Mouse (Mus musculus) lung, adult 2 months (tissue): ENCODE results near the gene Mgat1.

ENCODE experiments used
- CTCF ChIP-seq: fragments of 200-500 bp; IDR thresholded peaks from 2 replicates; pipeline ENCODE4 v1.5.1; 2011; ENCODE audit warnings: mild to moderate bottlenecking, low read length, control low read depth; ENCODE audit not compliant: insufficient read depth
- POLR2A ChIP-seq: fragments of 200-500 bp; IDR thresholded peaks from 2 replicates; pipeline ENCODE4 v1.6.1; 2011; ENCODE audit warnings: low read depth, mild to moderate bottlenecking, control low read depth, low read length, borderline replicate concordance; ENCODE audit errors: extremely low read depth

DNA sequence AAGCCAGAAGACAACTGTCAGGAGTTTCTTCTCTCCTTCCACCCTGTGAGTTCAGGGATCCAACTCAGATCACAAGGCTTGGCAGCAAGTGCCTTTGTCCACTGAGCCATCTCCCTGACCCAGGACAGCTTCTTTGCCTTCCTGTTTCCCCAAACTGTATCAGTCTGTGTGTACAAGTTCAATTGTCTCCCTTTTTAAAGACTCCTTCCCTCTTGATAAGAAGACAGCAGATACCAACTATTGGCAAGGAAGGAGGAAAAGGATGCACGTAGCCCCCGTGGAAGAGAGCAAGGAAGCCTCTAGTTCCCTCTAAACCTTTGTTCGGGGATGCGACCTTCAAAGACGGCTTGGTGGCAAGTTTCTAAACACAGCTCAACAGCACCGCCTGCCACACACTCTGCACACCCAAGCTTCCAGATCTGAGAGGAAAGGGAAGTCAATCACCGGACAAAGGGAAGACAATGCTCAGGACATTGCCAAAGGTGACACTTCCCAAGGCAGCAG lies 48.1 kb upstream of the Mgat1 start:
- no peak for TF ChIP-seq CTCF
- no peak for TF ChIP-seq POLR2A
